Mouse (Mus musculus) testis, adult 2 months (tissue): ENCODE measurements around the gene Ctnnb1.

Experiments used
- CTCF ChIP-seq: fragments of 200-500 bp; IDR thresholded peaks from 2 replicates; pipeline ENCODE4 v1.5.1; 2012; ENCODE audit warnings: low read depth, mild to moderate bottlenecking, inconsistent platforms, low read length, moderate library complexity; ENCODE audit not compliant: control insufficient read depth, insufficient read depth, insufficient replicate concordance
- POLR2A ChIP-seq: fragments of 200-500 bp; IDR thresholded peaks from 2 replicates; pipeline ENCODE4 v1.6.1; 2012; ENCODE audit warnings: low read depth, mild to moderate bottlenecking, inconsistent platforms, low read length, moderate library complexity; ENCODE audit not compliant: control insufficient read depth

DNA sequence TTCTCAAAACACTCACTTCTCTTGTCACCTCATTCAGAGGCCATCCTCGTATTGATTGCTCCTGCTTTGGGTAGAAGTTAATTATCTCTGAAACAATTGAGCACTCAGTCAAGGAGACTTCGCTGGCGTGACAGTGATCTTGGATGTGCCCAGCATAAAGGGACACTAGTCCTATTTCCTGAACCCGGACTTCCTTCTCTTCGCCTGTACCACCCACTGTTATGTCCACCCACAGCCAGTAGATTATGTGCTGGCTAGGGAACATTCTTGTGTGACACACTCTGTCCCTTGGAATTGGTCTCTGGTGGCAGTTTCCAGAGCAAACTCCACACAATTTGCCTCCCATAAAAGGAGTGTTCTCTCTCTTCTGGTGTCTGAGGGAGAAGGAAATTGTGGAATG, 32.5 kb upstream of the Ctnnb1 start:
- no peak for TF ChIP-seq POLR2A
- no peak for TF ChIP-seq CTCF
